Mouse (Mus musculus) olfactory bulb, adult 2 months (tissue): ENCODE results near the gene Tfb1m.

Experiments used
- CTCF ChIP-seq: fragments of 200-500 bp; IDR thresholded peaks from 2 replicates; pipeline ENCODE4 v1.5.1; 2012; ENCODE audit warnings: low read depth, mild to moderate bottlenecking, low read length, moderate library complexity; ENCODE audit not compliant: insufficient read depth
- POLR2A ChIP-seq: fragments of 200-500 bp; IDR thresholded peaks from 2 replicates; pipeline ENCODE4 v1.6.1; 2012; ENCODE audit warnings: mild to moderate bottlenecking, low read depth, low read length, moderate library complexity; ENCODE audit not compliant: insufficient read depth

GRCm38 (mm10) chr17:3487721-3488601 is 69.6 kb downstream of the Tfb1m start:
- TF ChIP-seq CTCF (no peak), POLR2A (no peak)
